7 mouse cellular contexts compared by ENCODE assay signal in the genomic region with DNA sequence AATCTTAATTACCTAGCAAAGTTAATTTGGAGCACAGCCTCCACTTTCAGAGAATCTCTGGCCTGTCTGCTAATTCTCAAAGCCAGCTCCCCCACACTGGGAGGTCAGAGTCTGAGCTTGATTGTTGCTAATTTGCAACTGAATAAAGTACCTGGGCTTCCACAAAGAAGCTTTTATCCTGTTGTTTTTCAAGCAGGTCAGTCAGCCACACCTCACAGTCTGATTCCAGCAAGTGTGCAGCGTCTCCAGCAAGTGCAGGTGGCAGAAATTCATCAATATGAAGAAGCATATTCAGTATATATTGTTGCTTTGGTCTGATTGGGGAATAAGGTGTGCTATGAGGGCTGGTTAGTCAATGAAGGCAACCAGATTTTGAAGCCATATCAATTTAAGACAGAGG.
DNase-seq lines count a peak whose midpoint lies in the region.
"Not testable (repeated sequence)": the region's sequence is repeated elsewhere in the genome, so short reads cannot be mapped to it uniquely, and the experiment has no call there.

No protein-coding gene starts in this region.

- H3K27ac ChIP-seq in ES-E14 (ENCODE audit: insufficient read depth, low read depth, low read length, poor library complexity, severe bottlenecking), result peak overlapping the region; percentile 87; the same call in 1 of the 2 replicates

- in situ Hi-C loops in ES-E14 (cut with MboI; ENCODE audit: low sequenced_read_pairs in 2 of 2, unreplicated experiment in 2 of 2), result not testable (repeated sequence)

- not testable (repeated sequence) for H3K4me3 ChIP-seq in ES-E14 (ENCODE audit: insufficient read depth in 1 of 2, low read depth in 1 of 2, low read length in 2 of 2, poor library complexity in 1 of 2, severe bottlenecking in 1 of 2)

- H3K36me3 ChIP-seq in ES-E14 (ENCODE audit: control insufficient read depth, insufficient read depth, low read length, poor library complexity, severe bottlenecking), result not testable (repeated sequence)

- not testable (repeated sequence) for H3K4me1 ChIP-seq in ES-E14 (ENCODE audit: control insufficient read depth in 2 of 2, insufficient read depth in 2 of 2, low read length in 2 of 2, poor library complexity in 1 of 2)

- peak; percentile 79 for DNase-seq in ES-CJ7 (ENCODE audit: low read depth, low spot score)
- DNase-seq in ES-E14 (ENCODE audit: low read depth, low spot score), result not testable (repeated sequence)
- DNase-seq in R1 (ENCODE audit: low read depth, low spot score), result peak; percentile 73
- DNase-seq in ZHBTc4 (ENCODE audit: low read depth, low spot score), result peak; percentile 61
- DNase-seq in kidney, adult 9 months, result peak; percentile 18
- peak; percentile 41 for DNase-seq in testis, postnatal 10 days (ENCODE audit: low spot score)
- DNase-seq in testis, postnatal 14 days (ENCODE audit: low spot score), result peak; percentile 26

- H3K9me3 ChIP-seq in ES-E14 (ENCODE audit: control insufficient read depth, insufficient read depth, low read depth, low read length), result not testable (repeated sequence)

- H3K9ac ChIP-seq in ES-E14 (ENCODE audit: insufficient read depth, low read depth, low read length, poor library complexity, severe bottlenecking), result not testable (repeated sequence)
